Mouse (Mus musculus): ENCODE measurements around the gene Dusp28. TPM values are rescaled to one million over a fixed set of nuclear protein-coding genes. Genes with fewer than 3 reads are reported as not detected.
A peak's percentile ranks its signal among the peaks of the same experiment; 100 is the strongest.

Gene Dusp28
- 45.5 and 47.4 TPM in 2 replicates for polyA plus RNA-seq (2012; rRNA removed)

DNA sequence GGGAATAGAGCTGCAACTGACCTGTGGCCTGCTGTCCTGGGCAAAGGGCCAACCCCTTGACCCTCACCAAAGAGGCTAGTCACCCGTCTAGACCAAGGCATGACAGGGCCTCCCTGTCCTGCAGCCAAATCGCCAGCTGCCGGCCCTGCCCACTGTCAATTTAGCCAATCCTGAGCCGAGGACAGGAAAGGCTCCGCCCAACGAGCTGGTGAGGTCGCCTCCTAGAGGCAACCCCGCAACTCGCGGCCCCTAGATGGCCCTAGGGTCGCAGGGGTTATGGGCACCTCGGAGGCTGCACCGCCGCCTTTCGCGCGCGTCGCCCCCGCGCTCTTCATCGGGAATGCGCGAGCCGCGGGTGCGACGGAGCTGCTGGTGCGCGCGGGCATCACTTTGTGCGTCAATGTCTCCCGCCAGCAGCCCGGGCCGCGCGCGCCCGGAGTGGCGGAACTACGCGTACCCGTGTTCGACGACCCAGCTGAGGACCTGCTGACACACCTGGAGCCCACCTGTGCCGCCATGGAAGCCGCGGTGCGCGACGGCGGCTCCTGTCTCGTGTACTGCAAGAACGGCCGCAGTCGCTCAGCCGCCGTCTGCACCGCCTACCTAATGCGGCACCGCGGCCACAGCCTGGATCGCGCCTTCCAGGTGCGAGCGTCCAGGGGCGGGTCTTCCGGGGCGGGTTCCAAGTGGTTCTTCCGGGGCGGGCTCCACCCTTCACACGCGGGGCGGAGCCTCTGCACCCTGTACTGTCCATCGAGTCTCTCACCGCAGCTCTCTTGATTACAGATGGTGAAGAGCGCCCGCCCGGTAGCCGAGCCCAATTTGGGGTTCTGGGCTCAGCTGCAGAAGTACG is at the start of gene Dusp28:
Gene Dusp28, plus strand, starts transcription at position 203 of the 853 bp plus-strand sequence.
- DNase-seq (ENCODE audit: extremely low spot score in 1 of 2, low spot score in 1 of 2): peak; percentile 67 to 85

DNA sequence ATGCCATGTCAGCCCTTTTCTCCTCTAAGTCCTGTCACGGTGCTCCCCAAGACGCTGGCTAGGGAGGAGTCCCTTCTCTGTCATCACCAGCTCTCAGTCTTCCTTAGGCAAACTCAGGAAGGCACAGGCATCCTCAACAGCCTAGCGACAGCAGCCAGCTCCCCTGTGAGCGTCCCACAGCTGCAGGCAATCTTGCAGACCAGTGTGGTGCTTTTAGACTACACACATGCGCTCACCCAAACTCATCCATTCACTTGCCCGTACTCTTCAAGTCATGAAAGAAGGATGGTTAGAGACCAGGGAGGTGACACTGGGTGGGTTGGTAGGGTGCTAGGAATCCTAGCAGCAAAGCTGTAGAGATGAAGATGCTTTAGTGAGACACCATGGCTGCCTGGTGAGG is 45.3 kb upstream of the Dusp28 start:
- no peak for DNase-seq (ENCODE audit: extremely low spot score in 1 of 2, low spot score in 1 of 2)

DNA sequence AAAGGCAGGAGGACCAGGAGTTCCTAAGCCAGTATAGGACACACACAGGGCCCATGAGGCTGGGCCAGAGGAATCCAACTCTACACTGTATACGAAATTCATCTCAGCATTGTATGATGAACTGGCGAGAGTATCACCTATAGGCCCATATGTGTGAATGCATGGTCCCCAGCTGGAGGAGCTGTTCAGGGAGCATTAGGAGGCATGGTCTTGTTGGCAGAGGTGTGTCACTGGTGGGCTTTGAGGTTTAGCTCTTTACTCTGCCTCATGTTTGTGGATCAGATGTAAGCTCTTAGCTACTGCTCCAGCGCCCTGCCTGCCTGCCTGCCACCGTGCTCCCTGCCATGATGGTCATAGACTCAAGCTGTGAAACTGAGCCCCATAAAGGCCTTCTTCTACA is 43.5 kb upstream of the Dusp28 start:
- DNase-seq (ENCODE audit: extremely low spot score in 1 of 2, low spot score in 1 of 2): no peak

DNA sequence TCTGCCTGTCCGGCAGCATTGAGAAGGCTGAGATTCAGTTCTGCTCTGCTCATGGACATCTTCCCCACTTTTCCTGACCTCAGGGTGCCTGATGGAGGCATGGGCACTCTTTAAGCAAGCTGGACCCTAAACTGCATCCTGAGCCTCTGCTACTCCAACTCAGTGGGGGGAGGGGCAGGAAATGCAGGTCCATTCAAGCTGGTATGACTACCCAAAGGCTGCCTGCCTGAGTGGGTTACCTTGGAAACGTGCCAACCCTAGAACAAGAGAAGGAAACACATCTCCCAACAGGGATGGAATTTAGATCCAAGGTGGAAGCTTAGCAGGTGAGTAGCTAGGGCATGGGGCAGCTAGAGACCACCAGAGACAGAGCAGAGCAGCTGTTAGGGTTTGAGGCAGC is 40.6 kb upstream of the Dusp28 start:
- DNase-seq (ENCODE audit: extremely low spot score in 1 of 2, low spot score in 1 of 2): no peak

DNA sequence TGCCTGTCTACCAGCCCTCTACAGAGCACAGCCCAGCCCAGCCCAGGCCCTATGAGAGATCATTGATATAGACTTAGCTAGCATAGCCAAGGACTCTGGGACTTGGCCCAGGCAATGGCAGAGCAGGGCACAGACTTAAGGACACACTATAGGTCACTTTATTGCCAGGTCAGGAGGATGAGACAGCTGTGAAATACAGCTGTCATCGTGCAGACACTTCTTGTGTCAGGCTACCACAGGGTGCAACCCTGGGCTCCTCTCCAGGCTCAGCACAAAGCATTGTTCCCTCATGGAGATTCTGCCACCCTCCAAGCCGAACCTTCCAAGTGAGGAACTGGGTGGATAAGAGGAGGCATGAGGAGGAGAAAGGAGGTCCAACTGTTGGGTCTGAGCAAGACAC is 36.8 kb upstream of the Dusp28 start:
- no peak for DNase-seq (ENCODE audit: extremely low spot score in 1 of 2, low spot score in 1 of 2)

DNA sequence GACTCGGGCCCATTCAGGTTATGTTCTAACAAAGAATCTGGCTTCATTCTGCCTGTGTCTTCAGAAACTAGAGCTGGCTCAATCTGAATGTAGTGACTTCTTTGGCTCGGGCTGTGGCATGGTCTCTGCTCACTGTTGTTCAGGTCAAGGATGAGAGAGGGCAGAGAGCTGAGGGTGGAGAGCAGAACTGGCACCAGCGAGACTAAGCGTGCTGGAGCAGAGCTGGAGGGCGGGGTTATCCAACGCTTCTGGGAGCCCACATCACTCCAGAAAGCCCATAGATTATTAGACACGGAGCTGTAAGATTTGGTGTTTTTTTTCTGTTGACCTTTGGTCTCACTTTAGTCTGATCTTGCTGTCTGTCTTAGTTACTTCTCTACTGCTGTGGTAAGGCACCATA is 34.1 kb upstream of the Dusp28 start:
- DNase-seq (ENCODE audit: extremely low spot score in 1 of 2, low spot score in 1 of 2): no peak

DNA sequence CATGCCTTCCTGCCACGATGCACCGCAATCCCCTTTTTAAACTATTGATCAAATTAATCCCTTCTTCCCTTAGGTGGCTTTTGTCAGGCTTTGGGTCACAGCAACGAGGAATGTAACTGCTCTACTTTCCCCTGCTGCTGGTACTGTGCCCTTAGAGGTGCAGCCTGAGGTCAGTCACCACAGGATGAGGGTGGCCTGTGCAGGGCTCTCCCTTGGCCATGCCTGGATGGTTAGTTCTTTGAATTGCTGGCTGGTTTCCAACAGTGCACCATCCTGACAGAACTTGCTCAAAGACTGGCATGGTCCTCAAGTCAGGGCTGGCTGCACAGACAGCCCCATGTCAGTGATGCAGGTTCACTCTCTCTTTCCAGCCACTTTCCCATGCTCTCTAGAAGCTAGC is 32.8 kb upstream of the Dusp28 start:
- DNase-seq (ENCODE audit: extremely low spot score in 1 of 2, low spot score in 1 of 2): no peak

DNA sequence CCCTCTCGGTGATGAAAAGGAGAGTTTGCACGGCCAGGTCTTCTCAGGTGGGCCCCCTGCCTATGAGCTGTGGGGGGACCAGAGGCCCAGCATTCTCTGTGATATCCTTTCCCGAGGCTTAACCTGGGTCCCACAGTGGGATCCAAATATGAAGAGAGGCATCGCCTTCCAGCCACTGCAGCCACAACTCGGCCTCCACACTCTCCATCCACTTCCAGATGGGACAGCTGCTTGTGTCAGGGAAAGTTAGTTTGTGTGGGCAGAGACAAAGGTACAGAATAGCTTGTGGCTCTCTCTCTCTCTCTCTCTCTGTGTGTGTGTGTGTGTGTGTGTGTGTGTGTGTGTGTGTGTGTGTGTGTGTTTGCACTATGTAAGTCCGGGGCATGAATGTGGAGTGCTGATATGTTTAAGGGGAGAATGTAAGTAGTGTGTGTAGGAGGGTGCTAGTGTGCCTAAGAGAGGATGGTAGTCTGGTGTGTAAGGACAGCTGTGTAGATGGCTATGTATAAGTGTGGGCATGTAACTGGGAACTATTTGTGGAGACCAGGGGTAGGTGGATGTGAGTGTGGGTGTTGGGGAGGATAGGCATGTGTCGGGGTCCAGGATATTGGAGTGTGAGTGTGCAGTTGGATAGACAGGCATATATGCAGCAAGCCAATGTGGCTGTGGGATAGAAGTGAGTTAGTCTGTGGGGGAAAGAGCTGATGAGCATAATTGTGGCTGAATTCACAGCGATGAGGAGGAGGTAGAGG is 31.2 kb upstream of the Dusp28 start:
- peak; percentile 33 to 43 for DNase-seq (ENCODE audit: extremely low spot score in 1 of 2, low spot score in 1 of 2)

DNA sequence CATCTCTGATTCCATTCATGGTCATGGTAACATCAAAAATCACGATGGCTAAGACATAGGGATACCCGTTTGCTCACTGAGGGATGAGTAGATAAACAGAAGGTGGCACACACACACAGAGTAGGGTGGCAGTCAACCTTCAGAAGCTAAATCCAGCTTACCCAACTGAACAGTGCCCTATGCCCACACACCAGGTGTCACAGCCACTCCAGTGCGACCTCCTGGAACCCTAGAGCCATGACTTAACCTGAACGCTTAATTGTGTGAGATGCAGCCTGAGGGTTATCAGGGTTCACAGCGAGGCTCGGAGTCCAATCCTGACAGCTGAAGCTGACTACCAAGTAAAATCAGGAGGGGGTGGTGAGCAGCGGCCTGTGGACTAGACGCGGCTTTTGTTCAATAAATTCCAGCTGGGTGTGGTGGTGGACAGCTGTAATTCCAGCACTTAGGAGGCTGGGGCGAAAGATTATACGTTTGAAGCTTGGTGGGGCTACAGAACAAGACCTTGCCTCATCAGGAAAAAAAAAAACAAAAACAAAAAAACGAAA is 29.3 kb upstream of the Dusp28 start:
- no peak for DNase-seq (ENCODE audit: extremely low spot score in 1 of 2, low spot score in 1 of 2)

DNA sequence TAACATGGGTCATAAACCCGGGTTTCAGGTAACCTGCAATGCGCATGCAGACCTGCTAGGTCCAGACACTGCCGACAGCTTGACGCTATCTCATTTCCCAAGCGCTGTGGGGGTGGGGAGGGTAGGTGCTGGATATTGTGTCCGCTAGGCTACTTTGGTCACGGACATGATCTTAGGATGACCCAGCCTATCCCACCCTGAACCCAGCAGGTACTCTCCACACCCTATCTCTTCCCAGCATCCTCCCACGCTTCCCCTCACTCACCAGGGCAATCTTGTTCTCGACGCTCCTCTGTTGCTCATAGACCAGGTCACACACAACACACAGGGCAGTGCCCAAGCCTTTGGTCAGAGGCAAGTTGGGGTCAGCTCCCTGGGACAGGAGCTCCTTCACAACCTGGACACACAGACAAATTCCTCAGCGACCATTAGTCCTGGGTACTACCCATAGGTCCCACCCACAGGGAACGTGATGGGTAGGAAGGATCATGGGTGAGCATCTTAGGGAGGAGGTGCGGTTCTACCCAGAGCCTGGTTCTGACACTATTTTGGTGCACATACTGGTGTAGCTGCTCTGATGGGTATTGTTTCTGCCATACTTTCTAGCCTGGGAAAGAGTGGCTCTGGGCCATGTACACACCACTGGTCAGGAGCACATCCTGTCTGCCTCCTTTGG is 28.6 kb upstream of the Dusp28 start:
- DNase-seq (ENCODE audit: extremely low spot score in 1 of 2, low spot score in 1 of 2): no peak

DNA sequence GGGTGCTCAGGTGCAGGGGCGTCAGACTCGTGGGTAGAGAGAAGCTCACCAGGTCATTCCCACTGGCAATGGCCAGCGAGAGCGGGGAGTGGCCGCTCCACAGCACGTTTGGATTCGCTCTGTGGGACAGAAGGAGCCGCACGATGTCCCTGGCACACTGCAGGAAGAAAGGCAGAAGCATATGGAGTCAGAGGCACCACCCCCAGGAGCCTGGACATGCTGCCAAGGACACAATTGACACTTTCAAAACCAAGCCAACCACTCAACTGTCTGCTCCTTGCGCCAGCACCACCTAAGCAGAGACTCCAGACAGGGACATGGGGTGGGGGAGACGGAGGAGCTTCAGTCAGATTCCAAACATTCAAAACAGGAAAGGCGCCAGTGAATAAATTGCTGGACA is 27.5 kb upstream of the Dusp28 start:
- DNase-seq (ENCODE audit: extremely low spot score in 1 of 2, low spot score in 1 of 2): peak; percentile 55 to 63

DNA sequence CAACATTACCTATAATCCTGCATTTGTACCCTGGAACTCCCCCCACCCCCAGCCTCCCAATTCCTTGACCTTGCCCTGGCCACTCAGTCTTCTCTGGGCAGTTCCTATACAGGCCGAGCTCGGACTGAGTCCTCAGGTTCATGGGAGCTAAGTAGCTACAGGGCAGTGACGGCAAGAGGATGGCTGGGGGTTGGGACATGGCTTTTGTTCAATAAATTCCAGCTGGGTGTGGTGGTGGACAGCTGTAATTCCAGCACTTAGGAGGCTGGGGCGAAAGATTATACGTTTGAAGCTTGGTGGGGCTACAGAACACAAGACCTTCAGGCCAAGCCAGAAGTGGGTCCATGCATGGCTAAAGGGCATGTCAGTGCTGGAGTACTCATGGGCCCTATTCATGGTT is 26.7 kb upstream of the Dusp28 start:
- no peak for DNase-seq (ENCODE audit: extremely low spot score in 1 of 2, low spot score in 1 of 2)

DNA sequence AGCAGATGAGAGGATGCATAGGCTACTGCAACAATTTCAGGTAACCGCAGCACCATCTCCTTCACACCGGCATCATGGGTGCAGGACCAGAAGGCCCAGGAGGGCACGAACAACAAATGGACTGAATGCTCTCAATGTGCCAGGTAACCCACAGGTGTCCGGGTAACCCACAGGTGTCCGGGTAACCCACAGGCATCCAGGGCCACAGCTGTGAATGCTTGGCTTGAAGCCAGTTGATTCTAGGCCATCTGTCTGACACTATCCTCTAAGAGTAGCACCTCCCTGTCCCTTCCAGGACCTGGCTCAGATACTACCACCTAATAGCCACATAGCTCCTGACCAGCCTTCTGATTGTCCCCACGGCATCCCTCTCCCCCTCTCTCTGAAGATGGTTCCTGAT is 24.8 kb upstream of the Dusp28 start:
- DNase-seq (ENCODE audit: extremely low spot score in 1 of 2, low spot score in 1 of 2): no peak

DNA sequence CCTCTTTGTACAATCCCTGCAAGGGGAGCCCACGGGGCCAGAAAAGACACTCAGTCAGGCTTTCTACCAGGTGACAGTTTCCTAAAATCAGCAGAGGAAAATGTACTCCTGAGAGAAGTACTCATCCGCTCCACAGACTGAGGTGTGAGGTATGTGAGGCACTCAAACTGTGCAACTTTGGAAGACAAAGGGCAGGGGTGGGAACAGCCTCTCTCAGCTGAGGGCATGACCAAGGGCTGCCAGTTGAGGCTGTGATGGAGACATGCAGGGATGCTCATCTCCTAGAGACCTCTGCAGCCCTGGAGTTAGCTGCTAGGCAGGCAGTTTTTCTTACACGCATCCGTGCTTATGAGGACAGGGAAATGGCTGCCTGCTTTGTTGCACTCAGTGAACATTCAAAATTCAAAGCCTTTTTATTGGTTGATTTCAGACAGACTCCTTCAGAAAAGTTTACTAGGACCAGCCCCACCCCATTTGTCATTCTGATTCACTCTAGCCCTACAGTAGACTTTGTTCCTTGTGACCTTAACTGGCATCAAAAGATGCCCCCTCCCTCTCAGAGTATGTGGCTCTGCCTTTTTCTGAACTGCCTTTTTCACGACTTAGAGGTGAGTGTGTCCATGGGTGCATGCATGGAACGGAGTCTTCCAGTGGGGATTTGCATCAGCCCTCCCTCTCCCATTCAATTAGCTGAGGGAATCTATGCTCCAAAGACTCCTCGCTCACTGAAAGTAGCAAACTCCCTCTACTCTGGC is 17.7 kb upstream of the Dusp28 start:
- no peak for DNase-seq (ENCODE audit: extremely low spot score in 1 of 2, low spot score in 1 of 2)

DNA sequence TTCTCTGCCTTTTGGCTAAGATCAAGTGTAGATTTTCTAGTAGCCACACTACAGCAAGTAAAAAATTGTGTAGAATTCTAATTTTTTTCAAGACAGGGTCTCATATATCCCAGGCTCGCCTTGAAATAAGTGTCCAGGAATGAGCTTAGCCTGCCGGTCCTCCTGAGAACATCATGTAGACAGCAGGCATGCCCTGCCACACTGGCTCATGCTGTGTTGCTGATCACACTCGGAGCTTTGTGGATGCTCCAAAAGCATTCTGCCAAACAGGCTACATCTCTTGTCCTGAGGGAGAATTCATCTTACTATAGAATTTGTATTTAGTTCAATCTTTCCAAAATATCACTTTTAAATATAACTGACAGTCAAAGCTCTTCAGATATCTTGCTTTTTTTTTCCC is 14.0 kb upstream of the Dusp28 start:
- no peak for DNase-seq (ENCODE audit: extremely low spot score in 1 of 2, low spot score in 1 of 2)

DNA sequence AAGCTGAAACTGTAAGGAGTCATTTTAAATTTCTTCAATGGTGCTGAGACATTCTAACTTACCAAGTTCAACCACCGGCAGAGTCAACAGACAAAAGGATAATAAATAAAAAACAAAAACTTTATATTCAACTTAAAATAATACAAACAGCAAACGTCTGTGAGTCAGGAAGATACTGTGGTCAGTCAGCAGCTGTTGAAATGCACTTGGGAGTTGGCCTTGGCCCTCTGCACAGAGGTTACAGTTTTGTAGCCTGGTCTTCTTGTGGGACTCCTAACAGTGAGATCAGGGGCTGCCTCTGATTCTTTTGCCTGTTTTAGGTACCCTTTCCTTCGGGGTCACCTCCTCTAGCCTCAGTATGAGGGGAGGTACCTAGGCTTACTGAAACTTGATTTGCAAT is 12.9 kb upstream of the Dusp28 start:
- DNase-seq (ENCODE audit: extremely low spot score in 1 of 2, low spot score in 1 of 2): no peak

DNA sequence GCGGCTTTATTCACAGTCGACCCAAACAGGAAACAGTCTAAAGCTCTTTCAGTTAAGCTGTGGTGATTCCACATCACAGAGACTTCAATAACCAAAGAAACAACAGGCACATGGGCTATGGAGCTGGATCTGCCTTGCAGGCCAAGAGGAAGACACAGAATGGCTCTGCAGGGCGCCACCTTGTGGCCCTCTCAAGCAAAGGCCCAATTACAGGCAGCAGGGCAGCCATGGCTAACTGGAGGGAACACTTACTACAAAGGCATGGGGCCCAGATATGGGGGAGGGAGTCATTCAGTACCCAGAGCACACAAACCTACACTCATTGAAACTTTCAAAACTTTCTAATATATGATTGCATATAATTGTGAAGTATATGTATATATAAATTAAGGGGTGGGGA is 11.7 kb upstream of the Dusp28 start:
- DNase-seq (ENCODE audit: extremely low spot score in 1 of 2, low spot score in 1 of 2): peak in 1 of 2 experiments; percentile 90

DNA sequence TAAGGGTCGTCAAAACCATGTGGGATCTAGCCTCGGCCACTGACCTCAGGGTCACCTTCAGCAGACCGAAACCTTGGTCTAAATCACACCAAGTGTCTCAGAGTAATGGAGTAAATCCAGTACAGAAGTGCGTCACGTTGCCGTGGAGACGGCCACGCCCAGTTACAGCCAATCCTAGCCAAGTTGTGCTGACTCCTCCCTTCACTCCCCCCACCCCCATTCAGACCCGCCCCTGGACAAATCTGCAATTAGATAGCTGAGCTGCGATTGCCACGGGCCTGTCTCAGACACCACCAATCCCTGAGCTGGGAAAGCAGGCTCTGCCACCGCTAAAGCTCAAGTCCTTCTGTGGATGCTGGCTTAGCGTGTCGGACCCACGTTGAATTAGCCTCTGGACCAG is 4.0 kb upstream of the Dusp28 start, which contains the start of gene Ankmy1:
Gene Ankmy1, minus strand, starts transcription at position 121 of the 400 bp plus-strand sequence.
- peak in 1 of 2 experiments; percentile 72 for DNase-seq (ENCODE audit: extremely low spot score in 1 of 2, low spot score in 1 of 2)

DNA sequence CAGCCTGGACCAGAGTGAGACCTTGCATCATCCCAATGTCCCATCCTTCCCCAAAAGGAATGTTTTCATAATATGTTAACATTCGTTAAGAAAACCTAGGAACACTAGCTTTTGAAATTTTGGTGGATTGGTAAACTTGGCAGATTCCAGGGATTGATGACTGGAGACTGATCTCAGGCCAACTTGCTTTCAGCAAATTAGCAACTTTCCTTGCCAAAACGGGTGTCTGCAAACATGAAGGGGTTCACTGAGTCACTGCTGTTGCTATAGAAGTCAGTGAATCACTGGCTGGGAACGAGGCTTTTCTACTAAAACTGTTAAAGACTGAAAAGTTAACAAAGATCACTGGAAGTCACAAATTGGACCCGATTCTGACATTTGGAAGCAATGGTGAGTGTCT is 3.2 kb upstream of the Dusp28 start:
- DNase-seq (ENCODE audit: extremely low spot score in 1 of 2, low spot score in 1 of 2): peak in 1 of 2 experiments; percentile 78

DNA sequence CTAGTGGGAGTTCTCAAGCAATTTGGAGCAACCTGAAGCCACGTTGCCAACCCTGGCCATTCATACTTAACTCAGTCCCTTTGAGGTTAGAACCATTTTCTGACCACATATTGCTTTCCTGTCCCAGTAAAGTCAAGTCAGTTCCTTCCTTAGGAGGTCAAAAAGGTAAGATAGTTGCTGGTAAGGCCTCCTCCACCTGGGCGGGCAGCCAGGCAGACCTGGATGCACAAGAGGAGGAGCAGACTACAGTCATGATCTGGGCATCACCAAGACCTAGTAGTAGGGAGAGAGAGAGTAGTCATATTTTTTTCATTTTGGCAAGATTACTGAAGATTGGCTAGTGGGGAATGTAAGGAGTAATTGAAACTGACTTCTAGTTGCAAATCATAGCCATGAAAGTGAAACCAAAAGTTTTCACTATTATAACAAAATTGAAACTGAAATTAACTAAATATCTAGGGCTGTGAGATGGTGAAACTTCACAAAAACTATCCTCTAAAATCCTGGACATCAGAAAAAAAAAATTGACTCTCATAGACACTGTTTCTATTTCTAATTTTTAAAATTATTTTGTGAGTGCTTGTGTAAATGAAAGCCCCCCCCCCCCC is 974 bp upstream of the Dusp28 start:
- no peak for DNase-seq (ENCODE audit: extremely low spot score in 1 of 2, low spot score in 1 of 2)

Measured in frontal cortex, adult 2 months (tissue).